Mouse (Mus musculus): ENCODE measurements at regions not wholly inside any gene's neighbourhood (a gene's known extent, or its start where the extent isn't known, plus 50 kb on each side); places are given as distances from the start of the nearest gene placed in this dataset.
A peak's percentile ranks its signal among the peaks of the same experiment; 100 is the strongest.

GRCm38 (mm10) chr15:31673038-31673437, 71.4 kb downstream of the Fam173b start:
- peak; percentile 25 for DNase-seq (ENCODE audit: low read depth)

GRCm38 (mm10) chr15:31676771-31677191, 75.1 kb downstream of the Fam173b start:
- no peak for DNase-seq (ENCODE audit: low read depth)

GRCm38 (mm10) chr15:31693109-31693508, 91.5 kb downstream of the Fam173b start:
- no peak for DNase-seq (ENCODE audit: low read depth)

- no peak for DNase-seq (ENCODE audit: low read depth)
These were observed 93.4 kb downstream of the Fam173b start for GRCm38 (mm10) chr15:31694877-31695671.

GRCm38 (mm10) chr15:31703400-31703799, 101.7 kb downstream of the Fam173b start:
- no peak for DNase-seq (ENCODE audit: low read depth)

GRCm38 (mm10) chr15:31707416-31707815, 105.8 kb downstream of the Fam173b start:
- no peak for DNase-seq (ENCODE audit: low read depth)

- no peak for DNase-seq (ENCODE audit: low read depth)
These were observed 119.4 kb downstream of the Fam173b start for GRCm38 (mm10) chr15:31721019-31721418.

- no peak for DNase-seq (ENCODE audit: low read depth)
These were observed 120.8 kb downstream of the Fam173b start for GRCm38 (mm10) chr15:31722429-31722828.

GRCm38 (mm10) chr15:31724252-31724651, 122.6 kb downstream of the Fam173b start:
- no peak for DNase-seq (ENCODE audit: low read depth)

GRCm38 (mm10) chr15:31729133-31729532, 127.5 kb downstream of the Fam173b start:
- no peak for DNase-seq (ENCODE audit: low read depth)

GRCm38 (mm10) chr15:31741686-31742085, 140.0 kb downstream of the Fam173b start:
- no peak for DNase-seq (ENCODE audit: low read depth)

GRCm38 (mm10) chr15:31744570-31744969, 142.9 kb downstream of the Fam173b start:
- DNase-seq (ENCODE audit: low read depth) = no peak

GRCm38 (mm10) chr15:31752632-31753031, 151.0 kb downstream of the Fam173b start:
- DNase-seq (ENCODE audit: low read depth) = no peak

GRCm38 (mm10) chr15:31753578-31754281, 152.1 kb downstream of the Fam173b start:
- no peak for DNase-seq (ENCODE audit: low read depth)

- no peak for DNase-seq (ENCODE audit: low read depth)
These were observed 167.6 kb downstream of the Fam173b start for GRCm38 (mm10) chr15:31768959-31769844.

GRCm38 (mm10) chr15:31783081-31783480, 181.4 kb downstream of the Fam173b start:
- DNase-seq (ENCODE audit: low read depth) = no peak

GRCm38 (mm10) chr15:31785022-31785421, 183.4 kb downstream of the Fam173b start:
- DNase-seq (ENCODE audit: low read depth) = peak; percentile 63

- DNase-seq (ENCODE audit: low read depth) = no peak
These were observed 197.2 kb downstream of the Fam173b start for GRCm38 (mm10) chr15:31798863-31799262.

GRCm38 (mm10) chr15:31805522-31805921, 203.9 kb downstream of the Fam173b start:
- DNase-seq (ENCODE audit: low read depth) = no peak

GRCm38 (mm10) chr15:31815551-31815950, 213.9 kb downstream of the Fam173b start:
- DNase-seq (ENCODE audit: low read depth) = no peak

- no peak for DNase-seq (ENCODE audit: low read depth)
These were observed 217.6 kb downstream of the Fam173b start for GRCm38 (mm10) chr15:31819219-31819618.

GRCm38 (mm10) chr15:31827219-31827618, 225.6 kb downstream of the Fam173b start:
- DNase-seq (ENCODE audit: low read depth) = no peak

Measured in NIH3T3 (cell line).